In genomic region chr1:118772261-118772660, GRCm38 (mm10) we compare ENCODE assay signal across 7 mouse cellular contexts.
DNase-seq lines count a peak whose midpoint lies in the region.

No protein-coding gene starts in this region.

- peak; percentile 16 for DNase-seq in CD4-positive helper T cell, adult 2 months (ENCODE audit: low read depth, low spot score)
- peak; percentile 80 for DNase-seq in NIH3T3 (ENCODE audit: low read depth)
- DNase-seq in cerebellum, postnatal 10 days, result peak; percentile 88 to 90
- DNase-seq in gastrocnemius, postnatal 4 days (ENCODE audit: low spot score in 2 of 2), result peak; percentile 39 to 59
- DNase-seq in kidney, postnatal 25 days, result peak; percentile 78 to 85
- peak; percentile 83 for DNase-seq in lung, postnatal 14 days
- DNase-seq in spleen, postnatal 10 days (ENCODE audit: low spot score in 2 of 2), result peak; percentile 31 to 68

Comparison
In these comparisons a context has a peak if more than half of its experiments do, and no peak if none do; other contexts are left out.
1. Peak in every context shown above with its lines: DNase-seq.
2. DNase-seq: peak in every context shown above with its lines; median percentile 89 in cerebellum, postnatal 10 days; 83 in lung, postnatal 14 days; 82 in kidney, postnatal 25 days; 80 in NIH3T3; 50 in spleen, postnatal 10 days; 49 in gastrocnemius, postnatal 4 days; 16 in CD4-positive helper T cell, adult 2 months.